Mouse (Mus musculus) embryo, embryonic 10.5 days (tissue): ENCODE results near the gene Pdzd2.

Experiments used
- DNase-seq: peaks from one replicate; pipeline ENCODE4 v3.0.0-alpha.2; 2015; ENCODE audit warnings: low spot score

The Pdzd2 gene

DNA sequence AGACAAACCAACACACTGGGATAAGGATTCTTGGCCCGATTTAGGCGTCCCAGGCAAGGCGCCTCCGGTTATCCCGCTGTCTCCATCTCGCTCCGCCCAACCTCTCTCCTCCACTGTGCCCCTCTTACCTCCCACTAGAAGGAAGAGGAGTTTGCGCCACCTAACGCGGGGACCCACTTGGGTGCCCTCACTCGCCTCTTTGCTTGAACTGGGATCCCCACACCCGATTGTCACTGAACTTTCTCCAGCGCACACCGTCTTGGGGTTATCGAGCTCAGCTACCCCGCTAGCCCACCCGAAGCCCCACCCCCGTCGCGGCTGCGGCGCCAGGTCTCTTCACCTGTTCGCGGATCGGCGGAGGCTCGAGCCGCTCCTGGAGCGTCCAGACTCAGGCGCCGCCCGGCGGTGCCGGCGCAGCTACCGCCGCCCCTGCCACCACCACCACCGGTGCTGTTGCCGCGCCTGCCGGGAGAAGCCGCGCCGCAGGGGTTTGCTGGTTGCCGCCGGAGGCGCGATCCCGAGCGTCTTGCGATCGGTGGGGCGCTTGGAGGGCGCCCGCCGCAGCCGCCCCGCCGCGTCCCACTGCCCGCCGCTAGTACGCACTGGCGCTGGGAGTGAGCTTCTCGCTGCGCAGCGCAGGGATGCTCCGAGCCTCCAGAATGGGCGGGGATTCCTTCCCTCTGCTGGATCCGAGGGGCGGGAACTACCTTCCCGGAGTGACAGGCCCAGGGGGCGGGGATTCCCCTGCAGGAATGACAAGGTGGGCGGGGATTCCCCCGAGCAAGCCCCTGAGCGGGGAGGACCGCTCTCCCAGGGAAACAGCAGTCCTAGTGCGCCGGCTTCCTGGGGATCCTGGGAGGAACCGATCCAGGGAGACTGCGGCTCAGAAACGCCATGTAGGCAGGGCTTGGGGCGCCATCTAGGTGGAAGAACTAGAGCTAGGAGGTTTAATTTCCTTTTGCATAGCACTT lies at the start of gene Pdzd2:
TSS of gene Pdzd2 (minus strand) at position 648 of the 971 bp plus-strand sequence.
- peak; percentile 98 for DNase-seq

DNA sequence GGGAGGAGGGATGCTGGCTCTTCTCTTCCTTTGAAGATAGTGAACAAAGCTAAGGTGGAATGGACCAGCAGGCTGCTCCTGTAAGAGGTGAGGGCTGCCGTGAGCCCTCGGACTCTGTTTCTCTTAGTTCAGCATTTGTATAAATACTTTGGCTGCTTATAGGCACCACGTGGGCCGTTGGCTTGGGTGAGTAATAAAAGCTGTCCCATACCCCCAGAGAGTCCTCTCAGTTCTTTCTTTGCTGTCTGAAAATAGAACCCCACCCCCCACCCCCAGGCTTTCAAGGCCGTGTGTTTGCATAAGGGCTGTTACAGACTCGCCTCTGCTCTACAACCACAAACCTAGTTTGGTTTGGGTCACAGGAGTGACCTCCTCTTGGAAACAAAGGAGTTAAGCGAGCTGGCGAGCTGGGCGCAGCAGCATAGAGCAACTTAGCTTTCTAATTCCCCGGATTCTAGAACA lies 49.7 kb upstream of the Pdzd2 start:
- DNase-seq: peak; percentile 69

DNA sequence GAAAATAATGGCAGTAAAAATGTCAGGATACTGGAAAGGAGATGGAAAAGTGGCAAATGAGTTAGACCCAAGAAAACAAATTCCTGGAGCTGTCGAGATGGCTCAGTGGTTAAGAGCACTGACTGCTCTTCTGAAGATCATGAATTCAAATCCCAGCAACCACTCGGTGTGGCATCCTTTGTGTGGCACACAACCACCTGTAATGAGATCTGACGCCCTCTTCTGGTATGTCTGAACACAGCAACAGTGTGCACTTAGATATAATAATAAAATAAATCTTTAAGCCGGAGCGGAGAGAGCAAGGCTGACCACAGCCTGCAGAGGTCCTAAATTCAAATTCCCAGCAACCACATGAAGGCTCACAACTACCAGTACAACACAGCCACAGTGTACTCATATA lies 48.8 kb upstream of the Pdzd2 start:
- DNase-seq: no peak

DNA sequence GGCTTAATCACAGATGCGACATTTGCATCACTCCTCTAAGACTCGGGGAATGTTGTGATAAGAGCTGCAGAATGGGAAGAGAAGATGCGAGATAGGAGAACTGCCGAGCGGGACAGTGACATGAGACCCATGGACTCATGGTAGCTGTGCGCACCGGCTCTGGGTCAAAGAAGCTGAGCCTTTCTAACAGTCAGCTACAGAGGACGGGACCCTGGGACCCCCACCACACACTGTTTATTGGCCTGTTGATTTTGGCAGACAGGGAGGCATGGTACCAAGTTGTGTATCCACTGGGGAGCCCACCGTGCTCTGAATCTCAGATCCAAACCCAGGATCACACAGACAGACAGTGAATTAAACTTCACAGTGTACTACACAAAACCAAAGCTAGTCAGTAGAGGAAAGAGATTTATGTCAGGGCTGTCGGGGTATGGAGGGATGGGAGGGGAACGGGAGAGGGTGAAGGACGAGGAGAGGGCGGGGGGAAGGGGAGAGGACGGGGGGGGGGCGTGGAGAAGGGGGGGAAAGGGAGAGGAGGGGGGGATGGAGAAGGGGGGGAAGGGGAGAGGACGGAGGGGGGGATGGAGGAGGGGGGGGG lies 42.1 kb upstream of the Pdzd2 start:
- DNase-seq: no peak

DNA sequence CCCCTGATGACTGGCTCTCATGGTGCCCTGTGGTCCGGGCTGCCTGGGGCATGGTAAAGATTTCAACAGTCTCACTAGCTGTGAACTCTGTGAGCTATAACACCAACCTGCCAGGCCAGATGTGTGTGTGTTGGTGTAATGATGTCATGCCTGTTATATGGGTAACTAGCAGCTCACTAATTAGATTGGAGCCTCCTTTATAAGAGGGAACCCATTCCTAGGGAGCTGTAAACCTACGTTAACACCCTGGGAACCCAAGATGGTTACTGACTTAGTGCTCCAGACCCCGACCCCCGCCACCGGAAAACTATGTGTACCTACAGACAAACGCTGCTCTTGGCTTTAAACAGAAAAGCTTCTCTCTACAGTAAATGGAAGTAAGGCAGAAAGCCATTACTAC lies 41.6 kb upstream of the Pdzd2 start:
- DNase-seq: no peak

DNA sequence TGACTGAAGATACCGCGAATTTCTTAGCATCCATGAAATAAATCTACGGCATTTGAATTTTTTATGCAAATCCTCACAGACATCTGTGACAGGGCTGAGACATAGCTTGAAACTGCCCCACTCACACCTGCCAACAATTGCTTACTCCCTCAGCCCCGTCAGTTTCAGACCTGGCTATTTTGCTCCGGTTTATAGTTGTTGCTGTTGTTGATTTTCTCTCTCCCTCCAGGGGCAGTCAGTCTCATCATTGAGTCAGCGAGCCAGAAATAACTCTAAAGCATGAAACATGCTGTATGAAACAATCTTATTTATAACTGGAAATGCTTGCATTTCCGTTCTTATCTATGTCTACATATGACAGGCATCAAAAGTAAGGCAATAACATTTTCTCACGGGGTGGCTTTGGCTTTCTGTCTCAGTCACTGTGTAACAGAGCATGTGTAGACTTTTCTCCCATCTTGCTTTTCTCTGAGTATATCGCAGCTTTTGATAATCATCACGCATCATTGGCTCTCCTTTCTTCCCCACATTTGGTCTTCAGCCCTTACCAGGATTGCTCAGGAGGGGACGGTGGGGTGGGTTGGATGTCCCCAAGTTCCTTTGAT lies 34.5 kb upstream of the Pdzd2 start:
- no peak for DNase-seq

DNA sequence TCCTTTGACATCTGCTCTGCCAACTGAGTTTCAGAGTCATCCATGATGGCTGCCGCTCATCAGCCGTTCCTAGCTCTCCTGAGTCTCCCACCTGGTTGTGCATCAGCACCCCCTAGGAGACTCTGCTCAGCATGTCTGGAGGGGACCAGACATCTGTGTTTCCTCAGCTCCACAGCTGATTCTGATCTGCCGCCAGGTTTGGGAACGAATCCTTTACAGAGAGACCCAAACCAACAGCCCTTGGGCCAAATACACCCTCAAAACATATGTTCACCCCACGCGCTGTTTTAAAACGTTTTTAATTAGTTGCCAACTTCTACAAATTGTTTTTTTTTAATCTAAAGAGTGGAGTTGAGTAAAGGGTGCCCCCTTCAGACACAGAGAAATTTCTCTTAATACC lies 31.2 kb upstream of the Pdzd2 start:
- DNase-seq: no peak

DNA sequence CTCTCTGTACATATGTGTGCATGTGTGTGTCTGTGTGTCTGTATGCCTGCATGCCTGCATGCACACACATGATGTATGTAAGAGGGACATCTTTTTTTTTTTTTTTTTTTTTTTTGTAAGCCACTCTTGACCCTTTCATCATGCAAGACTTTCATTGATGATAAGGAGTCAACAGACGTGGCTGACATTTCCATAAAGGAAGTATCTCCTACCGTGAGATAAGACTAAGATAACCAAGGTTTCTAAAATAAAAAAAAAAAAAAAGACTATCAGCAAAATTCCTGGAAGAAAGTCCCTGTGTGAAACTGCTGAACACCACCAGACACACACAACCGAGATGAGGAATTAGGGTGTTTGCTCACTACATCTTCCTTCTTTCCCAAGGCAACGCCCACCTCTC lies 27.1 kb upstream of the Pdzd2 start:
- no peak for DNase-seq

DNA sequence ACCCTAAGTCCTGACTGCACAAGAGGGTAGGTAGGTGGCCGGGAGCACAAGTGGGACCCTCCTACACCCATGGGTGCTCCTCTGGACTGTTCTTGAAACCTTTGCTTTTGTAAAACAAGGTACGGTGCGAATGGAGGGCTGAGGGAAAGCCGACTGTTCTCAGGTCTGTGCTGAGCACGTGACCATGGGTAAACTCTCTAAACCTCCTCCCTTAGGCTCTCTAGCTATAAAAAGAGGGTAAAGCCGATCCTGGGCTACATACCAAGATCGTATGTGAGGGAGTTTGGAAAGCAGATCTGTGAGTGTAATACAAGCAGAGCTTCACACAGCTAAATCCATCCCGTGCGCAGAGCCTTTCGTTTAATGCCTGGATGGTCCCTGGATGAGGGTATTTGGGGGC lies 23.4 kb upstream of the Pdzd2 start:
- DNase-seq: no peak

DNA sequence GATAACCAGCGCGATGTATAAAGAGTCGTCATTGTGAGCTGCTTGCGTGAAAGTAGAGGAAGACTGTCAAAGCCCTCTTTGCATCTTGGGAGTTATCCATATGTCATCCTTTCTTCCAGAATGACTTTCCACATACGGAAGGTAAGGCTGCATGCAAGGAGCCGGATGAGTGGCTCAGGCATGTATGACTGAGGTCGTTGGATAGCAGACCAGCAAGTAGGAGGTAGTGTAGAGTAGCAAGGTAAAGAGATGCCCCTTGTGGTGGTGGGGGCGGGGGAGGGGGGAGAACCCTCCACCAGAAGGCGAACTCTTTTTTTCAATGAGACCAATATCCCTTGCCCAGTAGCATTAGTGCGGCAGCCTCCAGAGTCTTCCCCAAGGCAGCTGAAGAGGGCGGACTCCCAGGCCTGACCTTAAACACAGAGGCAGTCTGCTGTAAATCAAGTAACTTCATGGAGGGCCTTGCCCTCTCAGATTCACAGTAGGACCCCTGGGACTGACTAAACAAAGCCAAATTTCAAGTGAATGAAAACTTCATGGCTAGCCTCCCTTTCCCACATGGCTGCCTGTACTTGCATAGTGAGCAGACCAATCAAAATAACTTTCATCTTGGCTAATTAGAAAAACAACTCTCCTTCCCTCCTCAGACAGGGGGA lies 22.7 kb upstream of the Pdzd2 start:
- DNase-seq: peak; percentile 65

DNA sequence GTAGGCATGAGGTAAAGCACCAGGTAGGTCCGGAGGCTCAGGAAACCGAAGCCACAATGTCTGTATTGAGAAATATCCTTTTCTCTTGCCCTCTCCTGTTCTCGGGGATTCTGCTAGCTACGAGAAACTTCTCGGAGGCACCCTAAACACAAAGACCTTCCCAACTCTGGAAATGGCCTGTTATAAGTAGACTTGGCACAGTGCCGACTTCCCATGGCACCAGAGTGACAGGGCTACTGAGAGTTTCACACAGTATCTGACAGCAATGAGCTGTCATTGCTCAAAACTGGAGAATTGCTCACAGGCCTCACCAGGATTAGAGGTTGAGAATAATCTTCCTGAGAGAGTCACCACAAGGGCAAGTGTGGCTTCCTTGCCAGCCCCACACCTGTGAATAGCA lies 21.0 kb upstream of the Pdzd2 start:
- DNase-seq: no peak

DNA sequence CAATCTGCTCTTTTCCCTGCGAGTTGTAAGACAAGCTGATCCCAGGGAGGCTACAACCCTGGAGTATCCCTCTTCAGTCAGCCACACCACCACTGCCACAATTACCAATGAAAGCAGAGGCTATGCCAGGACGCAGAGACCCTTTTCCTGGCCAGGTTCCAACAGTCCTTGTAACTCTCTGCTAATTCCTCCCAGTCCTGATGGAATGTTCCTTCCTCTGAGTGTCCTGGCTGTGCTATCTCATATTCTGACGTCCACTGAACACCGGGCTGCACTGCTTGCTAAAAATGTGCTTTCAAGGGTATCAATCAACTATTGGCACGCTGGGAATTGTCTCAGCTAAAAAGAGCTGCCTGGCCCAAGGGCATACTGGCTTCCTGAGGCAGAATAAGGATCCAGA lies 18.7 kb upstream of the Pdzd2 start:
- no peak for DNase-seq

DNA sequence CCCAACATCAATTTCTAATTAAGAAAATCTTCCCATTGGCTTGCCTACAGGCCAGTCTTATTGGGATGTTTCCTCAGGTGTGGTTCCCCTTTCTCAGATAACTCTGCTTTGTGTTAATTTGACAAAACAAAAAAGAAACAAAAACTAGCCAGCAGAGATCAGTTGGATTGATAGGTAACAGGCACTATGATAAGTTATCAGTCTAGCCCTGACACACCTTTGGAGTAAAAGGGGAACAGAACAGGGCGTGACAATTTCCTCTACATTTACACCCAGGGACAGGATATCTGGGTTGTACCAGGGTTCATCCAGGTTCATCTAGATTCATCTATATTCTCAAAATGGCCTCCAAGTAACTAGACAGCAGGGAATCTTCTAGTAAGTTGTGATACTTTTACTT lies 18.0 kb upstream of the Pdzd2 start:
- DNase-seq: no peak

DNA sequence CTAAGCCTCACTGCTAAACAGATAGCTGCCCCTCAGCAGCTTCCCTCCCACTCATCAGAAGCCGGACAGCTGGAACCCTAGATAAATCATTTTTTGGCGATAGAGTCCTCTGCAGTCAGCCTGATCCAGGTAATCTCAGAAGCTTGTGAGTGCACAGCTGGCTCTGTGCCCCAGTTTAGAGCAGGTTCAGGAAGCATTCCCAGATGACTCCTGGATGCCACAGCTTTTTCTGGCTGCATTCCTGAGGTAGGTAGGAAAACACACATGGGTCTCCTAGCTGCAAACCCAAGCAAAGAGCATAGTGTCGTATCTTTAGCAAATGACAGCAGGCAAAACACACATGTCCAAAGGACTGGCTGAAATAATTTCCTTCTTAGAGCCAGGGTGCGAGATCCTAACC lies 13.5 kb upstream of the Pdzd2 start:
- DNase-seq: no peak

DNA sequence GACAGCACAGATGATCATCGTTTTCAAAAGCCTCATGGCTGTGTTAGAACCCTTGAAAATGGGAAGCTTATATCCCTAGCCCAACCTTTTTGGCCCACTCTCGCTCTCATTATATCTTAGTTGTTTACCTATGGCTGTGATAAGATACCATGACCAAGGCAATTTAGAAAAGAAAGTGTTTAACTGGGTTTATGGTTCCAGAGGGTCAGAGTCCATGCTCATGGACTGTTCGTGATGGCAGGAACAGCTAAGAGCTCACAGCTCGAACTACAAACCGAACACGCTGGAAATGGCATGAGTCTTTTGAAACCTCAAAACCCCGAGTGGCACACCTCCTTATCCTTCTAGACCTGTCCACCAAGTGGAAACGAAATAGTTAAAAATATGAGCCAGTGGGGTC lies 11.2 kb upstream of the Pdzd2 start:
- no peak for DNase-seq

DNA sequence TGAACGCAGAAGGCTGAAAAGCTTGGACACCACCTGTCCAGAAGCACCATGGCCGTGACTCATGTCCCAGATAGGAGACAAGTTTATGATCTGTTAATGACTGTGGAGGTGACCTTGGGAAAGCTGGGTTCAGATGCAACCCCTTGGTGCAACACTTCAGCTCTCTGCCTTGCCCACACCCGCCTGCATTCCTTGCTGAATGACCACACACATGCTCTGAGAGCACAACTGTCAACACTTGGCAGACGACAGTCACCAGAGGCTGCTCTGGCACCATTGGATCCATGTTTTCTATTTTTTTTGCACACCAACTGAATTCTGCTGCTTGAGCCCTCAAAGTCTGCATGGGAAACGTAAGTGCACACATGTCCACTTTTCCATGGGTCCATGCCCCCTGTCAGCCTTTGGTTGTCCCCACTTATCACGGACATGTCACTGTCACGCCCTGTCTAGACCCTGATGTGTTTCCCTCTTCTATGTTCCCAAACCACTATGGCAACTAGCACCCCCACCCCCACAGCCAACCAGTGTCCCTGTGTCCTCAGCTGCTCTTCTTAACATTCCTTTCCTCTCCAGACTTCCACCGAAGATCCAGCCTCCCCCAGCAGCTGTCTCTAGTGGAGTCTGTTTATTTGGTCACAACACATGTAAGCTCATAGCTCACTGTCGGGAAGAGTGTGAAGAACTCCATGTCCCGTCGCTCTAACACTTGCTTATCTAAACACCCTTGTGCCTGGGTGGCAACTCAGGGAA lies 10.0 kb upstream of the Pdzd2 start:
- DNase-seq: no peak

DNA sequence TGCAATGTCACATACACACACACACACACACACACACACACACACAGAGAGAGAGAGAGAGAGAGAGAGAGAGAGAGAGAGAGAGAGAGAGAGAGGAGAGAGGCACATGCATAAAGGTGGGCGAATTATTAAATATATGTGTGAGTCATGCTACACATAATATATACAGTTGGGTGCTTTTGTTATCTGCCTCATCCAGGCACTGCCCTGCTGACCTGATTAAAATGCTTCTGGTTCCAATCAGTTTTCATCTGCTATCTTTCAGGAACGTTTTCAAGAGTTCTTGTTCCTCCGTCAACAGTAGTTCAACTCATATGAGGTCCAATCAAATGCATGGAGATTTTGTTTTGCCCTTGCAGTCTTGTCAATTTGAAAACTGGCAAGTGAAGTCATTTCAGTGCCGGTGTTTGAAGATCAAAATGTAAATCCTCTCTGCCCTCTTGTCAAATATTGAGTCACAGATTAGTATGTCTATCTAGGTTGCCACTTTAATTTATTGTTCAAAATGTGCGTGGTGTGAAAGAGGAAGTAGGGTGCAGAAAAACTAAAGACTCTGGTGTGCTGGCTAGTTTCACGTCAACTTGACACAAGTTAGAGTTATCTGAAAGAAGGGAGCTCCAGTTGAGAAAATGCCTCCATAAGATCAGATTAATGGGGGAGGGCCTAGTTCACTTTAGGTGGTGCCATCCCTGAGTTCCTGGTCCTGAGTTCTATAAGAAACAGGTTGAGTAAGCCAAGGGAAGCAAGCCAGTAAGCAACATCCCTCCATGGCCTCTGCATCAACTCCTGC lies 2.6 kb upstream of the Pdzd2 start:
- no peak for DNase-seq

DNA sequence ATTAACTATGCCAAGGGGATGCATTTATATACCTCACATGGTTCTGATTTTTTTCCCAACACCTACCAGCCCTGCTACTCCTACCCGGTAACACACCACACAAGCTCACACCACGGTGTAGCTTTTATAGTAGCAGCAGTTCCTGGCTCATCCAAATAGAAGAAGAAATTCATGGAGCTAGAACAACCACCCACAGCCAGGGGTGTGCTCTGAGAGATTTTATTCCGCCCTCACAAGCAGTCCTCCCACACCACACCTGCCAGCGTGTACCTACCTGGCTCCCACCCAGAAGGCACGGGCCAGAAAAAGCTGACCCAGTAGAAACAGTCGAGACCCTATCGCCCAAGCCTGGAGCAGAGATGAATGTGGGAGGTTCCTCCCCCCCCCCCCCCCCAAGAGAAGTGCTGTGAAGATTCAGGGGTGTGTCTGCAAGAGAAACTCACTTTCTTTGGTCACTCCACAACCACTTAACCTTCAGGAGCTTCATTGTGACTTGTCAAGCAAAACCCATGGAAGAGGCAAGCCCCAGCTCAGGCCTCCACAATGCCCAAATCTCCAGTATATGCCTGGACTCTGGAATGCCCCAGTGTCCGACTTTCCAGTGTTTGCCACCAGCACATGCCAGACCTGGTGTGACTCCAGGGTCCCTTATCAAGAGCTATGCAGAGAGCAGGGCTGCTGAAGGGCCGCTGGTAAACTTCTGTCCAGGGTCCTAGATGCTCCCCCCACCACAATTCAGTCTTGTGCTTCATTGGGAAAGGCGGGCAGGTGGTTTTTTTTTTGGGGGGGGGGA lies 1.2 kb downstream of the Pdzd2 start:
- peak; percentile 27 for DNase-seq

DNA sequence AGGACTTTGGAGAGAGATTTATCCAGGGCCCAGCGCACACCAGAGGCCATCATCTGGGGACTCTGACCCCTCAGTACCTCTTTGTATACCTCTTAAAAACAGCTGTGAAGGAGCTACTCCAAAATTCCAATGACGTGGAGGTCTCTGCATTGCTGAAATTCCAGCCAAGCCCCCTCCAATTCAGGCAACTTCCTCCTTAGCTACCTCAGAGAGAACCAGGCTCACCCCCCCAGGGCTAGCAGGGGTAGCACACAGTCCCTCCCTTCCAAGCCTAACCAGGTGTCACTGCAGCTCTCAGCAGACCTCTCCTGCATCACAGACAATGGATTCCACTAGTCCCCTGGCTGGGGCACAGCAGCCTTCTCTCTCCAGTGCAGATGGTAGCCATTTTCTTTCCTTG lies 4.5 kb downstream of the Pdzd2 start:
- no peak for DNase-seq

DNA sequence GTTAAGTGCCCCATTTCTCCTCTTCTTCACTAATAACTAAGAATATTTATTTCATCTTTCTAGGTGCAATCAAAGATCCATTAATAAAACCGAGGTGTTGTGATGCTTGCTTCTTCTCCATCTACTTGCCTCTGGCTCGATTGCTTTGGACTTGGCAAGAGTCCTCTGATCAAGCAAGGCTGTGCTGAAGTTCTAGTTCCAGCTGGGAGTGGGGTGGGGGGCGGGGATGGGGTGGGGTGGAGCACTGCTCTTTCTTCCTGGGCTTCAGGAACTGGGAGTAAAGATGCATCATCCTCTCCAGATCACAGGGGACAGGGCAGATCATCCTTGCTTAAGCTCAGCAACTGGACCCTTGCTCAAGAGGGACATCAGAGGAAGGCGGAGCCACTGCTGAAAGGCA lies 5.5 kb downstream of the Pdzd2 start:
- no peak for DNase-seq
